Mouse (Mus musculus): ENCODE measurements at regions not wholly inside any gene's neighbourhood (a gene's known extent, or its start where the extent isn't known, plus 50 kb on each side); places are given as distances from the start of the nearest gene placed in this dataset.
"Not testable (repeated sequence)": the region's sequence is repeated elsewhere in the genome, so short reads cannot be mapped to it uniquely, and the experiment has no call there.

- no peaks in the 10 kb centered on the region for H3K27me3 ChIP-seq (replicated peaks)
- no peaks in the 10 kb centered on the region for H3K9me3 ChIP-seq
- TF ChIP-seq GATA1 (IDR thresholded peaks at IDR 0.05; ENCODE audit: borderline replicate concordance, low read length) (no peak), FLI1 (IDR thresholded peaks at IDR 0.05; ENCODE audit: low read length) (no peak)
- no peak overlapping the region for H3K4me3 ChIP-seq (replicated peaks)
- no peaks in the 10 kb centered on the region for H3K4me1 ChIP-seq
- H3K36me3 ChIP-seq (replicated peaks; ENCODE audit: low read length), result no peaks in the 10 kb centered on the region
Measured at GRCm38 (mm10) chr13:25648430-25648786, 378.1 kb upstream of the Nrsn1 start.

DNA sequence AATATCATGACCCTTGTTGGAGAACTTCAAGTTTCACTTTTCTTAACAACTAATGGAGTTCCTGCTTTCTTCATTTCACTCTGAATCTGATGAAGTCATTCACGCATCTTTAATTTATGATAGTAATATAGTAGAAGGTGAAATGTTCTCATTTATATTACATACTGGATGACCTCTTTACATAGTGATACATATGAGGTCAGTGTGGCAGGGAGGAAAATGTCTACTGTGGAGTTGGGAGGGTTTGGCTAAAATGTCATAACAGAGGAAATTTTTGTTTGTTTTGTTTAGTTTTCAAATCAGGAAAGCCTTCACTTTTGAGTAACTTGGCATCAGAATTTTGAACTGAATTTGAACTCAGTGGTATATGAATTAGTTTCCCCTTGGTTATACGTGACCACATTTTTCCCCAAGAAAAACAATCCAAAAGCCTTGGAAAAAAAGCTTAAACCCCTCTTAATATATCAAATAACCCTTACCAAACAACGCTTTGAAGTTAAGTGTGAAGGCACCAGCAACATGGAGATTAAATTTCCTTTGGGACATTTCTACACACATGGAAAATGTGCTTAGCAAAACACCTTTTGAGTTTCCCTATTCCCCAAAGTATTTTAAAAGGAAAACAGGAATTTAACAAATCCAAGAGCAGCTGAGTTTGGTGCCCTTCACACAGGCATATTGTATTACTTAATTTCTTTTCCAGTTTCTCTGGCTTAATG, 377.6 kb upstream of the Nrsn1 start:
- Histone ChIP-seq H3K9me3 (peaks cover 1% of the 10 kb centered on the region; the same call in 1 of the 2 replicates), H3K36me3 (replicated peaks; ENCODE audit: low read length) (no peaks in the 10 kb centered on the region), H3K4me3 (replicated peaks) (no peak overlapping the region), H3K27me3 (replicated peaks) (no peaks in the 10 kb centered on the region), H3K4me1 (no peaks in the 10 kb centered on the region)
- TF ChIP-seq FLI1 (IDR thresholded peaks at IDR 0.05; ENCODE audit: low read length) (no peak), GATA1 (IDR thresholded peaks at IDR 0.05; ENCODE audit: borderline replicate concordance, low read length) (no peak)

DNA sequence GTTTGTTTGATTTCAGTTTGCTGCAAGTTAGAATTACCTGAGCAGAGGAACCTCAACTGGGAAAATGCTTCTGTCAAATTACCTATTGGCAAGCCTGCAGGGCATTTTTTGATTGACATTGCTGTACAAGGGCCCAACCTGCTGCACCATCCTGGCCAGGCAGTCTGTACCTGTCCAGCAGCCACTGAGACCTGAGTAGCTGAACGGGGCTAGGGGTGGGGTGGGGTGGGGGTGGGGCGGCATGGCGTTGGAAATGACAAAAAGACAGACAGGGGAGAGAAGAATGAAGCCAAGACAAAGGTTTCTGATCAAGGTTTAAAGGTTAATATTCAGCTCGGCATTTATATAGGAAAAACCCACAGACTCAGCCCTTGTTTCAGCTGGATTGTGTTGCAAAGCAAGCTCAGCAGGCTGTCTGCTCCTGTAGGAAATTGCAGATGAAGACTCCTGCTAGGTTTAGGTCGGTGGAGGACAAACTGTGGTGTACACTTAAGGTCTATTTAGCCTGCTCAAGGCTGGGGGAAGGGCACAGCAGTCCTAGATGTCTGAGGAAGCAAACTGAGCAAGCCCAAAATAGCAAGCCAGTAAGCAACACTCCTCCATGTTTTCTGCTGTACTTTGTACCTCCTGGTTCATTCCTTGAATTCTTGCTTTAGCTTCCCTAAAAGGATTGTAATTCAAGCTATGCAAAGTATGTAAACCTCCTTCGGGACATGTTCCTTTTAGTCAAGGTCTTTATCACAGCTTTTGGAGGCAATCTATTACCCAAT, 369.4 kb upstream of the Nrsn1 start:
- TF ChIP-seq GATA1 (IDR thresholded peaks at IDR 0.05; ENCODE audit: borderline replicate concordance, low read length), result no peak
- Histone ChIP-seq H3K4me3 (replicated peaks) (no peak overlapping the region), H3K4me1 (no peaks in the 10 kb centered on the region), H3K9me3 (peaks cover 5% of the 10 kb centered on the region; the same call in 1 of the 2 replicates), H3K27me3 (replicated peaks) (no peaks in the 10 kb centered on the region), H3K36me3 (replicated peaks; ENCODE audit: low read length) (no peaks in the 10 kb centered on the region)

DNA sequence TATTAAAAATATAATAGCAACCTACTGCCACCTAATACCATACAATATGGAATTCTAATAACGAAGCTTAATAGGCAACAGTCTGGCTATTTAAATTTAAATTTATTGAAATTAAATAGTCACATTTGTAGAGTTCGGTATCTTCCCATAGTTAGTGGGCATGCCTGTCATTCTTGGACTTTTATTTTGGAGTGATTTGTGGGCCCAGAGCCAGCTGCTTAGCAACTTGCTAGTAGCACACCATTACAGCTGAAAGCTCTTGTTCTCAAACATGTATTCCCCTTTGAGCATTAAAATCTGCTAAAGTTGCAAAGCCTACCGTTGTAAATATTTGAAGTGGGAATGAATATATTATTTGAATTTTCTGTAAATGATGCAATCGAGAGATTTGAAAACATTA, 359.2 kb upstream of the Nrsn1 start:
- Histone ChIP-seq H3K4me1 (no peaks in the 10 kb centered on the region), H3K36me3 (replicated peaks; ENCODE audit: low read length) (no peaks in the 10 kb centered on the region), H3K27me3 (replicated peaks) (no peaks in the 10 kb centered on the region), H3K9me3 (no peaks in the 10 kb centered on the region), H3K4me3 (replicated peaks) (no peak overlapping the region)
- no peak for TF ChIP-seq FLI1 (IDR thresholded peaks at IDR 0.05; ENCODE audit: low read length)
- no peak for TF ChIP-seq GATA1 (IDR thresholded peaks at IDR 0.05; ENCODE audit: borderline replicate concordance, low read length)

DNA sequence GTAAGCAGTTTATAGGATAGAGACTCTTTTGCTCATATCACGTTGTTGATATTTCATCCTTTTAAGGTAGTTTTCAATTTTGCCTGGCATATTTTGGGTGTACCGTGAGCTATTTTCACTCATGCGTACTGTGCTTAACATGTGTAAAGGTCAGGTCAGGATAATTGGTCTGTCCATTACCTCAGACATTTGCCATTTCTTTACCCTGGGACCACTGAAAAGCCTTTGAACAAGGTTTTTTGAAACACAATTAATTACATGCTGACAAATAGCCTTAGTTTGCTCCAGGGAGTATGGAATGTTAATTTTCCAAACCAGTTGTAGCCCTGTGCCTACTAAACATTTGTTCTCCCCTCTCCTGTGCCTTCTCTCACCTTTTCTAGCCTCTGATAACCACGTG, 347.3 kb upstream of the Nrsn1 start:
- Histone ChIP-seq H3K9me3 (peaks cover 12% of the 10 kb centered on the region; the same call in 1 of the 2 replicates), H3K36me3 (replicated peaks; ENCODE audit: low read length) (no peaks in the 10 kb centered on the region), H3K27me3 (replicated peaks) (no peaks in the 10 kb centered on the region), H3K4me3 (replicated peaks) (no peak overlapping the region), H3K4me1 (no peaks in the 10 kb centered on the region)
- no peak for TF ChIP-seq GATA1 (IDR thresholded peaks at IDR 0.05; ENCODE audit: borderline replicate concordance, low read length)
- TF ChIP-seq FLI1 (IDR thresholded peaks at IDR 0.05; ENCODE audit: low read length), result no peak

- Histone ChIP-seq H3K9me3 (0 out of 2 replicates have a peak, but pooled peaks cover 3% of the 10 kb centered on the region), H3K36me3 (replicated peaks; ENCODE audit: low read length) (no peaks in the 10 kb centered on the region), H3K4me3 (replicated peaks) (no peak overlapping the region), H3K4me1 (no peaks in the 10 kb centered on the region), H3K27me3 (replicated peaks) (no peaks in the 10 kb centered on the region)
- TF ChIP-seq FLI1 (IDR thresholded peaks at IDR 0.05; ENCODE audit: low read length) (no peak), GATA1 (IDR thresholded peaks at IDR 0.05; ENCODE audit: borderline replicate concordance, low read length) (no peak)
Measured at GRCm38 (mm10) chr13:25611986-25612385, 341.7 kb upstream of the Nrsn1 start.

- no peak for TF ChIP-seq FLI1 (IDR thresholded peaks at IDR 0.05; ENCODE audit: low read length)
- TF ChIP-seq GATA1 (IDR thresholded peaks at IDR 0.05; ENCODE audit: borderline replicate concordance, low read length), result no peak
- H3K4me3 ChIP-seq (replicated peaks), result no peak overlapping the region
- no peaks in the 10 kb centered on the region for H3K4me1 ChIP-seq
- no peaks in the 10 kb centered on the region for H3K36me3 ChIP-seq (replicated peaks; ENCODE audit: low read length)
- no peaks in the 10 kb centered on the region for H3K27me3 ChIP-seq (replicated peaks)
- 0 out of 2 replicates have a peak, but pooled peaks cover 3% of the 10 kb centered on the region for H3K9me3 ChIP-seq
Measured at GRCm38 (mm10) chr13:25609641-25610040, 339.3 kb upstream of the Nrsn1 start.

DNA sequence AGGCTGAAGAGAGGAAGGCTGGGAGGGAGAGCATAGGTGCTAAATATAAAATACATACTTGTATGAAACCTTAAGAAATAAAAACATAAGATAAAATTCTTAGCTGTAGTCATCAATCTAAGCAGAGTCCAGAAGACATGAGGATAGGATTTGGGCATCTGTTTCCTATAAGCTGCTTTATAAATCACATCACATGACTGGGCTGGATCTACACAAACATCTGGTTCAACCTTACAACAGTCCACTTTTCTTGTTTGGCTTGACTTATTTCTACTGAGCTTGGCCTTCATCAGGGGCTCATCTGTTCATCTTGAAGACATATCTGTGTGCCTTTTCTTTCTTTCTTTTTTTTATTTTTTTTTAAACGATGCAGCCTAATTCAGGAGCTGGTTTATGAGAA, 338.9 kb upstream of the Nrsn1 start:
- Histone ChIP-seq H3K4me1 (no peaks in the 10 kb centered on the region), H3K4me3 (replicated peaks) (no peak overlapping the region), H3K27me3 (replicated peaks) (no peaks in the 10 kb centered on the region), H3K36me3 (replicated peaks; ENCODE audit: low read length) (no peaks in the 10 kb centered on the region), H3K9me3 (no peaks in the 10 kb centered on the region)
- TF ChIP-seq GATA1 (IDR thresholded peaks at IDR 0.05; ENCODE audit: borderline replicate concordance, low read length) (no peak), FLI1 (IDR thresholded peaks at IDR 0.05; ENCODE audit: low read length) (no peak)

GRCm38 (mm10) chr13:25601351-25601750, 331.0 kb upstream of the Nrsn1 start:
- not testable (repeated sequence) for H3K27me3 ChIP-seq (replicated peaks); H3K4me1 ChIP-seq; H3K36me3 ChIP-seq (replicated peaks; ENCODE audit: low read length); H3K4me3 ChIP-seq (replicated peaks); H3K9me3 ChIP-seq

DNA sequence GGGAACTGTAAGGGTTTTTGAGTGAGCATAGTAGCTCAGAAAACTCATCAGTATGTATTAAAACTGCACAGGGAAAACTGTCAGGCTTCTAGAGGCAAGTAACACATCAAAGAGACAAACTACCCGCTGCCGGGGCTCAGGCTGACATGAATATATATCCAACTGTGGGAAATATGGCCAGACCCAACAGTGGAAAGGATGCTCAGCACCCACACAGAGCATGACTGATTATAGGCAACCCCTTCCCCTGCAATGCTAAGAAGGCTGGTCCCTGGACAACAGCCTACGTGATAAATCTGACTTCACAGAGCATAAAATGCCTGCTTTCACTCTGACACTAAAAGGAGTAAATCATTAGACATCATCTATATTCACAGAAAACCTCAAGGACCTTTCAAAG, 324.3 kb upstream of the Nrsn1 start:
- H3K4me1 ChIP-seq, result no peaks in the 10 kb centered on the region
- H3K4me3 ChIP-seq (replicated peaks), result no peak overlapping the region
- TF ChIP-seq FLI1 (IDR thresholded peaks at IDR 0.05; ENCODE audit: low read length), result no peak
- TF ChIP-seq GATA1 (IDR thresholded peaks at IDR 0.05; ENCODE audit: borderline replicate concordance, low read length), result no peak
- H3K27me3 ChIP-seq (replicated peaks), result no peaks in the 10 kb centered on the region
- H3K36me3 ChIP-seq (replicated peaks; ENCODE audit: low read length), result no peaks in the 10 kb centered on the region
- no peaks in the 10 kb centered on the region for H3K9me3 ChIP-seq

Measured in megakaryocyte, embryonic 14.5 days (primary cell).